Comparison of ENCODE assay signal across 8 mouse cellular contexts in the genomic region with DNA sequence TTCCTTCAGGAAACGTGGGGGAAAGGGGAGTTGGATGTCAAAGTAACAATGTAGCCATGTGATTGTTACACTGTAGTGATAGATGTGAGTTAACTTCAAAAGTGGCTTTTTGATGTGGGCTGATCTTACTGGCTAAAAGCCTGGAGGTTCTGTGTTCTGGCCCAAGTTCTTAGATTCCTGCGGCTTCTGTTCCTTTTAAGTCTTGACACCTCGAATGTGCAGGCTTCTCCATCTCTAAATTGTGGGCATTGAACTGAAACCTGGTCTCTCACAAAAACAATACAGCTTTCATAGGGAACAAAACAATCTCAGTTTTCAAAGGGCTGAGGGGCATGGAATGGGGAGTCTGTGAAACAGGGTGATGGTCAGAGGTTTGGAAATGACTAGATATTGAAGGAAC. TPM values are rescaled to one million over a fixed set of nuclear protein-coding genes. Genes with fewer than 3 reads are reported as not detected.
DNase-seq lines count a peak whose midpoint lies in the region; ATAC-seq and TF ChIP-seq lines count a peak whose summit lies in the region.

No protein-coding gene starts in this region.

- intact Hi-C loops in left cerebral cortex, postnatal 25 days (cut with DNase I): loop anchor here (5.0 kb wide), 1 partner anchor 117 kb away; no protein-coding TSS in a partner anchor

- peak overlapping the region; percentile 81 for H3K4me3 ChIP-seq in heart, embryonic 11.5 days (ENCODE audit: low read depth, low read length)
- H3K4me3 ChIP-seq in ES-E14 (ENCODE audit: insufficient read depth in 1 of 2, low read depth in 1 of 2, low read length in 2 of 2, poor library complexity in 1 of 2, severe bottlenecking in 1 of 2): peak overlapping the region in 1 of 2 experiments; percentile 99; a peak in 2 of 4 replicates
- H3K4me3 ChIP-seq in hindbrain, embryonic 12.5 days: peak overlapping the region; percentile 59
- H3K4me3 ChIP-seq in midbrain, embryonic 12.5 days: no peak overlapping the region; the same call in 1 of the 2 replicates

- H3K27ac ChIP-seq in heart, embryonic 11.5 days (ENCODE audit: low read depth, low read length): peak overlapping the region; percentile 55; the same call in 1 of the 2 replicates
- H3K27ac ChIP-seq in ES-E14 (ENCODE audit: insufficient read depth, low read depth, low read length, poor library complexity, severe bottlenecking): no peak overlapping the region
- H3K27ac ChIP-seq in hindbrain, embryonic 12.5 days: no peak overlapping the region
- H3K27ac ChIP-seq in midbrain, embryonic 12.5 days (replicated peaks): no peak overlapping the region

- H3K36me3 ChIP-seq in heart, embryonic 11.5 days (ENCODE audit: control insufficient read depth, insufficient read depth, low read length): no peaks in the 10 kb centered on the region
- H3K36me3 ChIP-seq in ES-E14 (ENCODE audit: control insufficient read depth, insufficient read depth, low read length, poor library complexity, severe bottlenecking): no peaks in the 10 kb centered on the region
- no peaks in the 10 kb centered on the region for H3K36me3 ChIP-seq in hindbrain, embryonic 12.5 days
- H3K36me3 ChIP-seq in midbrain, embryonic 12.5 days: no peaks in the 10 kb centered on the region

- no peak for DNase-seq in heart, adult 9 months (ENCODE audit: low spot score in 2 of 2)
- DNase-seq in ES-E14 (ENCODE audit: low read depth, low spot score): no peak
- DNase-seq in adrenal gland, postnatal 4 days (ENCODE audit: low spot score in 2 of 2): no peak
- DNase-seq in gastrocnemius, postnatal 4 days (ENCODE audit: low spot score in 2 of 2): no peak
- no peak for DNase-seq in left cerebral cortex, postnatal 25 days (ENCODE audit: low spot score in 2 of 2)

- peaks cover 4% of the 10 kb centered on the region for H3K4me1 ChIP-seq in heart, embryonic 11.5 days (ENCODE audit: control insufficient read depth, insufficient read depth, low read length)
- H3K4me1 ChIP-seq in ES-E14 (ENCODE audit: control insufficient read depth in 2 of 2, insufficient read depth in 2 of 2, low read length in 2 of 2, poor library complexity in 1 of 2): peaks cover 3% of the 10 kb centered on the region in 2 experiments; a peak in 1 of 4 replicates
- H3K4me1 ChIP-seq in hindbrain, embryonic 12.5 days: peaks cover 8% of the 10 kb centered on the region; the same call in 1 of the 2 replicates
- H3K4me1 ChIP-seq in midbrain, embryonic 12.5 days: peaks cover 11% of the 10 kb centered on the region; the same call in 1 of the 2 replicates

- H3K9ac ChIP-seq in heart, embryonic 11.5 days (ENCODE audit: low read depth, low read length): peak overlapping the region; percentile 85; the same call in 1 of the 2 replicates
- peak overlapping the region; percentile 31; the same call in 1 of the 2 replicates for H3K9ac ChIP-seq in ES-E14 (ENCODE audit: insufficient read depth, low read depth, low read length, poor library complexity, severe bottlenecking)
- no peak overlapping the region for H3K9ac ChIP-seq in hindbrain, embryonic 12.5 days
- no peak overlapping the region for H3K9ac ChIP-seq in midbrain, embryonic 12.5 days (replicated peaks)

- in situ Hi-C loops in ES-E14 (cut with MboI; ENCODE audit: low sequenced_read_pairs in 2 of 2, unreplicated experiment in 2 of 2): no loop called here

- H3K4me2 ChIP-seq in heart, embryonic 11.5 days: peak overlapping the region; percentile 85
- H3K4me2 ChIP-seq in hindbrain, embryonic 12.5 days (replicated peaks): peak overlapping the region; percentile 86
- H3K4me2 ChIP-seq in midbrain, embryonic 12.5 days (replicated peaks): peak overlapping the region; percentile 89

- WGBS in heart, embryonic 11.5 days (ENCODE audit: insufficient replicate concordance): 38% methylated on average over 3 of the region's 3 CpGs
- 40% methylated on average over 3 of the region's 3 CpGs for WGBS in hindbrain, embryonic 12.5 days
- 31% methylated on average over 3 of the region's 3 CpGs for WGBS in midbrain, embryonic 12.5 days

- no peak for ATAC-seq in heart, embryonic 11.5 days (replicated peaks; ENCODE audit: insufficient number of reproducible peaks, low FRiP score, low TSS enrichment)
- ATAC-seq in hindbrain, embryonic 12.5 days (ENCODE audit: low FRiP score): no peak
- no peak for ATAC-seq in midbrain, embryonic 12.5 days (ENCODE audit: low FRiP score, low read depth)

- H3K27me3 ChIP-seq in heart, embryonic 11.5 days (ENCODE audit: control insufficient read depth, insufficient read depth, low read length): no peaks in the 10 kb centered on the region
- peaks cover 32% of the 10 kb centered on the region for H3K27me3 ChIP-seq in hindbrain, embryonic 12.5 days
- peaks cover 64% of the 10 kb centered on the region for H3K27me3 ChIP-seq in midbrain, embryonic 12.5 days

- no peaks in the 10 kb centered on the region for H3K9me3 ChIP-seq in heart, embryonic 11.5 days (replicated peaks; ENCODE audit: control insufficient read depth, low read length)
- H3K9me3 ChIP-seq in ES-E14 (ENCODE audit: control insufficient read depth, insufficient read depth, low read depth, low read length): no peaks in the 10 kb centered on the region
- H3K9me3 ChIP-seq in hindbrain, embryonic 12.5 days (replicated peaks): no peaks in the 10 kb centered on the region
- H3K9me3 ChIP-seq in midbrain, embryonic 12.5 days: no peaks in the 10 kb centered on the region

TF ChIP-seq in ES-E14, 5 proteins besides CTCF, POLR2A, EP300 and RAD21:
- TF ChIP-seq ZNF384 (IDR thresholded peaks at IDR 0.05; ENCODE audit: low read depth, low read length) (no peak), ZC3H11A (IDR thresholded peaks at IDR 0.05; ENCODE audit: borderline replicate concordance, low read depth, low read length) (no peak), CHD2 (IDR thresholded peaks at IDR 0.05; ENCODE audit: low read depth, low read length) (no peak), HCFC1 (IDR thresholded peaks at IDR 0.05; ENCODE audit: borderline replicate concordance, insufficient read depth, low read length) (no peak), MAFK (IDR thresholded peaks at IDR 0.05; ENCODE audit: insufficient read depth, low read depth, low read length) (no peak)

RNA-seq across cellular contexts. Expression of a gene that starts 0.6 kb away (rescaled TPM):
- 15.3 and 17.6 TPM in 2 replicates for polyA plus RNA-seq in heart, embryonic 11.5 days (2014; fragmentation: Nextera tagmentation; extraction: Ambion mirVana)
- total RNA-seq in ES-E14 (2012; rRNA removed): 24.3 and 25.5 TPM in 2 replicates
- 9.6 and 10.8 TPM in 2 replicates for polyA plus RNA-seq in hindbrain, embryonic 12.5 days (2016; fragmentation: Nextera tagmentation; extraction: Ambion mirVana)
- 10.9 and 13.0 TPM in 2 replicates for polyA plus RNA-seq in midbrain, embryonic 12.5 days (2016; fragmentation: Nextera tagmentation; extraction: Ambion mirVana)
- total RNA-seq in adrenal gland, postnatal 4 days (2021): 10 to 100 TPM; 14.9 to 15.8 TPM
- 10 to 100 TPM; 17.7 to 19.1 TPM for total RNA-seq in gastrocnemius, postnatal 4 days (2021)
- 1 to 10 TPM; 2.9 to 4.0 TPM for total RNA-seq in left cerebral cortex, postnatal 25 days (2021)

Comparison
In these comparisons a context has a peak if more than half of its experiments do, and no peak if none do; other contexts are left out.
1. H3K9ac ChIP-seq: peak in heart, embryonic 11.5 days (single experiment) and ES-E14 (single experiment); none in hindbrain, embryonic 12.5 days (single experiment) and midbrain, embryonic 12.5 days (single experiment).
2. Peak in every context shown above with its lines, with median percentiles within 50 percentile points of each other: H3K4me2 ChIP-seq.